Mouse (Mus musculus): Measurements from ENCODE around the gene Ccdc9. TPM values are rescaled to one million over a fixed set of nuclear protein-coding genes. Genes with fewer than 3 reads are reported as not detected.

The Ccdc9 gene
- polyA plus RNA-seq, 1 experiment, result 24.3 TPM

GRCm38 (mm10) chr7:16317094-16317493 lies 30.5 kb upstream of the Ccdc9 start:
- Histone ChIP-seq H3K36me3 (ENCODE audit: control insufficient read depth, insufficient read depth, low read length) (no peaks in the 10 kb centered on the region), H3K27me3 (replicated peaks; ENCODE audit: control insufficient read depth, insufficient read depth, low read length) (no peaks in the 10 kb centered on the region), H3K4me1 (ENCODE audit: control insufficient read depth, insufficient read depth, low read length) (no peaks in the 10 kb centered on the region; the same call in 1 of the 2 replicates), H3K4me3 (ENCODE audit: insufficient read depth, low read depth, low read length) (no peak overlapping the region), H3K27ac (ENCODE audit: insufficient read depth, low read depth, low read length) (no peak overlapping the region)
- no peak for TF ChIP-seq CTCF (conservative IDR thresholded peaks at IDR 0.05; ENCODE audit: insufficient read depth, insufficient read length, low read depth, low read length)
- no peak for TF ChIP-seq POLR2A (IDR thresholded peaks at IDR 0.05; ENCODE audit: low read depth, low read length)
- 88% methylated on average over 14 of the region's 14 CpGs for WGBS
- DNase-seq, result no peak

DNA sequence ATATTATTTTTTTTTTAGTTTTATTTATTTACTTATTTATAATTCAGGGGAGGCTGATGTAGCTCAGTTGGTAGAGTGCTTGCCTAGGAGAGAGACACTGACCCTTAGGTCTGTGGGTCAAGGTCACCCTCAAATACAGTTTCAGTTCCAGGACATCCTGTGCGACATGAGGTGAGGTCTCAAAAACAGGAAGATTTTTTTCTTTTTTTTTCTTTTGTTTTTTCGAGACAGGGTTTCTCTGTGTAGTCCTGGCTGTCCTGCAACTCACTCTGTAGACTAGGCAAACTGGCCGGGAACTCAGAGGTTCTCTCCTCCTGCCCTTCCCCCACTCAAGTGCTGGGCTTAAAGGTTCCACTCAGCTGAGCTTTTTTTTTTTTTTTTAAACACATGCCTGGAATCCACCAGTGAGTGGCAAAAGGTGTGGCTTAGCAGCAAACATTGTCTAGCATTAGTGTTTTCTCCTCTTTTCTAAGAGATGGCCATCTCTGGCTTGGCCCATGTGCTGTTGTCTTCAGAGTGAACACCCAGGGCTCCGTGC lies 28.7 kb upstream of the Ccdc9 start:
- H3K4me1 ChIP-seq (ENCODE audit: control insufficient read depth, insufficient read depth, low read length), result peaks cover 10% of the 10 kb centered on the region; the same call in 1 of the 2 replicates
- peak; percentile 61 for DNase-seq

DNA sequence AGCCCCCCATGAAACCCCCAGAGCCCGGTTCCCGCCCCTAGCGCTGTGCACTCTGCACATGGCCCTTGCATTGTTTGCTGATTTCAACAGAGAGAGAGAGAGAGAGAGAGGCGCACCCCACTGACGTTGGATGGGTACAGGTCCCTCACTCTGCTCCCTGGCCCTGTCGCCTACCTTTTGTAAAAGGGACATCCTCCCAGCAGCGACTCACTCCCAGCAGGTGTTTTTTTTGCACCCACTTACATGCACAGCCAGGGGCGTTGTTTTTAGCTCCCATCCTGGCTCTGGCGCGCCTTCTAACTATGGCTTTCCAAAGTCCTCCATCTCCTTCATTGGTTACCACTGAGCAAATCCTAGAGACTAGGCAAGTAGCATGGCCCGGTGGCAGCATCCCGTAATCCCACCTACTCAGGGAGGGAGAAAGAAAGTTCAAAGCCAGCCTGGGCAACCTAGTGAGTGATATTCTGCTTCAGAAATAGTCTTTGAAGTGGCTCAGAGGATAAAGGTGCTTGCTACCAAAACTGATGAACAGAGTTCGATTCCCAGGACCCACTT lies 27.7 kb upstream of the Ccdc9 start:
- H3K36me3 ChIP-seq (ENCODE audit: control insufficient read depth, insufficient read depth, low read length), result no peaks in the 10 kb centered on the region
- H3K27ac ChIP-seq (ENCODE audit: insufficient read depth, low read depth, low read length), result peak overlapping the region; percentile 27
- no peak for DNase-seq
- WGBS, result 25% methylated on average over 13 of the region's 13 CpGs
- H3K4me3 ChIP-seq (ENCODE audit: insufficient read depth, low read depth, low read length), result peak overlapping the region; percentile 83; the same call in 1 of the 2 replicates
- peaks cover 10% of the 10 kb centered on the region; the same call in 1 of the 2 replicates for H3K4me1 ChIP-seq (ENCODE audit: control insufficient read depth, insufficient read depth, low read length)
- no peak for TF ChIP-seq CTCF (conservative IDR thresholded peaks at IDR 0.05; ENCODE audit: insufficient read depth, insufficient read length, low read depth, low read length)
- no peak for TF ChIP-seq POLR2A (IDR thresholded peaks at IDR 0.05; ENCODE audit: low read depth, low read length)
- no peaks in the 10 kb centered on the region for H3K27me3 ChIP-seq (replicated peaks; ENCODE audit: control insufficient read depth, insufficient read depth, low read length)

More for the DNA sequence above, 28.7 kb upstream of the Ccdc9 start:
- H3K4me3 ChIP-seq (ENCODE audit: insufficient read depth, low read depth, low read length), result no peak overlapping the region
- H3K36me3 ChIP-seq (ENCODE audit: control insufficient read depth, insufficient read depth, low read length), result no peaks in the 10 kb centered on the region
- peak overlapping the region; percentile 61 for H3K27ac ChIP-seq (ENCODE audit: insufficient read depth, low read depth, low read length)
- H3K27me3 ChIP-seq (replicated peaks; ENCODE audit: control insufficient read depth, insufficient read depth, low read length), result no peaks in the 10 kb centered on the region
- no peak for TF ChIP-seq POLR2A (IDR thresholded peaks at IDR 0.05; ENCODE audit: low read depth, low read length)
- 34% methylated on average over 4 of the region's 4 CpGs for WGBS

DNA sequence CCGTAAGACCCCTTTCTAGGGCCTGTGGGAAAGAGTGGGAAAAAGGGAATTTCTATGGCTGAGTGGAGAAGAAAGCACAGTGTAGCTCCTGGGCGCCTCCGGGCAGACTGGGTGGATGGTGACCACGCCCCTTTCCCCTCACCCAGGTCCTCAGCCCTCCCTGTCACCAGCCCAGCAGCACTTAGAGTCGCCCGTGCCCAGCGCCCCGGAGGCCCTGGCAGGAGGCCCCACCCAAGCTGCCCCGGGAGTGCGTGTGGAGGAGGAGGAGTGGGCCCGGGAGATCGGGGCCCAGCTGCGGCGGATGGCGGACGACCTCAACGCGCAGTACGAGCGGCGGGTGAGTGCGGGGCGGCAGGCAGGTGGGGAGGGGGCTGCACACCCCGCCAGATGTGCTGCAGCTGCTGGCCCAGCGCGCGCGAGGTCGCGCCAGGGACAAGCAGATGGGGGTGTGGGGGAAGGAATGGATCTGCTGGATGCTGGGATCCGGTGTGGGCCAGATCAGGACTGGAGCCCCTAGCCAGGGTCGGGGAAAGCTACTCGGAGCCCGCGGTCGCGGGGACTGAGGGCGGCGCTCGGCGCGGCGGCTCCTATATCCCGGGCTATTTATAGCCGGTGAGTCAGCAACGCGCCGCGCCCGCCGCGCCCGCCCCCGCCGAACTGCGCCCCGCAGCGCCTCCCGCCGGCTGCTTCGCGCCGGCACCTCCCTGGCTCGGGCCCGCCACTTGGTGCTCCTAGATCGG lies 27.1 kb upstream of the Ccdc9 start:
- 2% methylated on average over 66 of the region's 66 CpGs for WGBS
- TF ChIP-seq CTCF (conservative IDR thresholded peaks at IDR 0.05; ENCODE audit: insufficient read depth, insufficient read length, low read depth, low read length) (0 out of 2 replicates have a peak, but pooled peaks have one; percentile 1), POLR2A (IDR thresholded peaks at IDR 0.05; ENCODE audit: low read depth, low read length) (peak; percentile 86)
- H3K27me3 ChIP-seq (replicated peaks; ENCODE audit: control insufficient read depth, insufficient read depth, low read length), result no peaks in the 10 kb centered on the region
- H3K36me3 ChIP-seq (ENCODE audit: control insufficient read depth, insufficient read depth, low read length), result no peaks in the 10 kb centered on the region
- peaks cover 13% of the 10 kb centered on the region; the same call in 1 of the 2 replicates for H3K4me1 ChIP-seq (ENCODE audit: control insufficient read depth, insufficient read depth, low read length)
- H3K4me3 ChIP-seq (ENCODE audit: insufficient read depth, low read depth, low read length), result peak overlapping the region; percentile 83
- H3K27ac ChIP-seq (ENCODE audit: insufficient read depth, low read depth, low read length), result peak overlapping the region; percentile 91
- peak; percentile 82 for DNase-seq

GRCm38 (mm10) chr7:16312672-16313311 lies 26.2 kb upstream of the Ccdc9 start:
- peak overlapping the region; percentile 91 for H3K27ac ChIP-seq (ENCODE audit: insufficient read depth, low read depth, low read length)
- 4% methylated on average over 12 of the region's 12 CpGs for WGBS
- no peaks in the 10 kb centered on the region for H3K36me3 ChIP-seq (ENCODE audit: control insufficient read depth, insufficient read depth, low read length)
- peaks cover 13% of the 10 kb centered on the region; the same call in 1 of the 2 replicates for H3K4me1 ChIP-seq (ENCODE audit: control insufficient read depth, insufficient read depth, low read length)
- peak; percentile 83 for DNase-seq
- H3K27me3 ChIP-seq (replicated peaks; ENCODE audit: control insufficient read depth, insufficient read depth, low read length), result no peaks in the 10 kb centered on the region
- peak overlapping the region; percentile 83 for H3K4me3 ChIP-seq (ENCODE audit: insufficient read depth, low read depth, low read length)
- TF ChIP-seq POLR2A (IDR thresholded peaks at IDR 0.05; ENCODE audit: low read depth, low read length) (no peak), CTCF (conservative IDR thresholded peaks at IDR 0.05; ENCODE audit: insufficient read depth, insufficient read length, low read depth, low read length) (no peak)

DNA sequence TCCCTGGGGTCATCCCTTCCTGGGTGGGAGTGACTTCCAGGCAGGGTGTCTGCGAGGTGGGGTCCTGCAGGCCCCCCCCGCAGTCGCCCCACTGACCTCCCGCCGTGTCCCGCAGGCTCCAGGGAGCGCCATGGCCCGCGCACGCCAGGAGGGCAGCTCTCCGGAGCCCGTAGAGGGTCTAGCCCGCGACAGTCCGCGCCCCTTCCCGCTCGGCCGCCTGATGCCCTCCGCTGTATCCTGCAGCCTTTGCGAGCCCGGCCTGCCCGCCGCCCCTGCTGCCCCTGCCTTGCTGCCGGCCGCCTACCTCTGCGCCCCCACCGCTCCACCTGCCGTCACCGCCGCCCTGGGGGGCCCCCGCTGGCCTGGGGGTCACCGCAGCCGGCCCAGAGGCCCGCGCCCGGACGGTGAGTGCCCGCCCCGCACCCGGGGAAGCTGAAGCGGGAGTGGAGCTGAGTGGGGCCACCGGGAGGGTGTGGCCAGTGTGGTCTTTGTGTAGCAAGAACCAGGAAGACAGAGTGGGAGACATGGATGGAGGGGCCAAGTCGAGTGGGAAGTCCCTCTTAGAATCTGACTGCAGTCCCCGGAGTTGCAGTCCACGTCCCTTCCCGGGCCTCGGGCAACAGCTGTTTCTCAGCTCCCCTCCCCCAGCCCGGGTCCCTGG lies 25.5 kb upstream of the Ccdc9 start:
- no peak for TF ChIP-seq POLR2A (IDR thresholded peaks at IDR 0.05; ENCODE audit: low read depth, low read length)
- TF ChIP-seq CTCF (conservative IDR thresholded peaks at IDR 0.05; ENCODE audit: insufficient read depth, insufficient read length, low read depth, low read length), result no peak
- H3K4me1 ChIP-seq (ENCODE audit: control insufficient read depth, insufficient read depth, low read length), result peaks cover 13% of the 10 kb centered on the region; the same call in 1 of the 2 replicates

More for the DNA sequence above, 25.5 kb upstream of the Ccdc9 start:
- peak; percentile 41 for DNase-seq
- H3K4me3 ChIP-seq (ENCODE audit: insufficient read depth, low read depth, low read length), result peak overlapping the region; percentile 83
- H3K27ac ChIP-seq (ENCODE audit: insufficient read depth, low read depth, low read length), result peak overlapping the region; percentile 18; the same call in 1 of the 2 replicates
- WGBS, result 2% methylated on average over 46 of the region's 49 CpGs
- H3K27me3 ChIP-seq (replicated peaks; ENCODE audit: control insufficient read depth, insufficient read depth, low read length), result no peaks in the 10 kb centered on the region
- H3K36me3 ChIP-seq (ENCODE audit: control insufficient read depth, insufficient read depth, low read length), result no peaks in the 10 kb centered on the region
